Mouse (Mus musculus): ENCODE data around the gene Cers6.

Gene Cers6

DNA sequence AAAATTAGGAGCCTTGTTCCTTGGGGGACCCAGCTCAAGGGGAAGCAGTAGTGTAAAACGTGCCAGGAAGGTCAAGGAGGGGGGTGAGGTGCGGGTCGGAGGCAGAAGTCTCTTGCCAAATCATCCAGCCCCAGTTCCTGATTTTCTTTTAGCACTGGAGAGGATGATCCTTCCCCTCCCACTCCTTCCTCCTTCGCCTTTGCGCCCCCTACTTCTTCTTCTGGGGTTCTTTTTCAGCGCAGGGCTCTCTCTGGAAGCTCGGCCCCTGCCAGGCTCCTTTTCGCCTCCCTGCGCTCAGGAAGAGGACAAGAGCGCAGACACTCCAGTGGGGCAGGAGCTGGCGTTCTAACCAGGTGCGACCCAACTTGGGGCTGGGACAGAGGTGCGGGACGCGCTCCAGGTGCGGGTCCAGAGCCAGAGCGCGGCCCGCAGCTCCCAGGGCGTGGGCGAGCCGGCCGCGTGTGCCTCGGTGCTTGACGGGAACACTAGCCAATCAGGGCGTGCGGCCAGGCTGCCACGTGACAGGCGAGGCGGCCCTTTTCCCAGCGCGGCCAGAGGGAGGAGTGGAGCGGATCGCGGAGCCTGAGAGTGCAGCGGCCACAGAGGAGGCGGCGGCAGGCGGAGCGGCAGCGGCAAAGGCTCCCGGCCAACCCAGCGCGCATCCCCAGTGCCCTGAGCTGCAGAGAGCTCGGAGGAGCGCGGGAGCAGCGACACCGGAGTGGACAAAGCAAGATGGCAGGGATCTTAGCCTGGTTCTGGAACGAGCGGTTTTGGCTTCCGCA lies at the start of gene Cers6:
Gene Cers6, plus strand, starts transcription at position 538 of the 782 bp plus-strand sequence.
- DNase-seq (ENCODE audit: low spot score in 2 of 2): peak; percentile 72 to 78

DNA sequence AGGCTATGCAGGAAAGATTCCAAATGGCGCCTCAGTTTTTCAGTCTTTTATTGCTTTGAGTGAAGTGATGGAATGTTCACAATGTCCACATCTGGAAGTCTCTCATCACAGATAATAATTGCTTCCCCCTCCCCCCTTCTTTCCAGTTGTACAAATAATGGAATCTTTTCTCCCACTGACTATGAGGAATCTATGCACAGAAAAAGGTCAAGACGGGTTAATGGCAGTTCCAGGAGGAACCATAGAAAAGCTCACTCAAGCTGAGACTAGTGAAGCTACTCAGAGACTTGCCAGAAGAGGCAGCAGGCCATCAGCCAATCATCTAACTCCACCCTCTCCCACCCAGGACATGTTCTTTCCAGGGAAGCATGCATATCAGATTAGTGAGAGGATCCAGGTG lies 46.8 kb upstream of the Cers6 start:
- no peak for DNase-seq (ENCODE audit: low spot score in 2 of 2)

- no peak for DNase-seq (ENCODE audit: low spot score in 2 of 2)
Measured at GRCm38 (mm10) chr2:68819040-68819439, 42.2 kb upstream of the Cers6 start.

DNA sequence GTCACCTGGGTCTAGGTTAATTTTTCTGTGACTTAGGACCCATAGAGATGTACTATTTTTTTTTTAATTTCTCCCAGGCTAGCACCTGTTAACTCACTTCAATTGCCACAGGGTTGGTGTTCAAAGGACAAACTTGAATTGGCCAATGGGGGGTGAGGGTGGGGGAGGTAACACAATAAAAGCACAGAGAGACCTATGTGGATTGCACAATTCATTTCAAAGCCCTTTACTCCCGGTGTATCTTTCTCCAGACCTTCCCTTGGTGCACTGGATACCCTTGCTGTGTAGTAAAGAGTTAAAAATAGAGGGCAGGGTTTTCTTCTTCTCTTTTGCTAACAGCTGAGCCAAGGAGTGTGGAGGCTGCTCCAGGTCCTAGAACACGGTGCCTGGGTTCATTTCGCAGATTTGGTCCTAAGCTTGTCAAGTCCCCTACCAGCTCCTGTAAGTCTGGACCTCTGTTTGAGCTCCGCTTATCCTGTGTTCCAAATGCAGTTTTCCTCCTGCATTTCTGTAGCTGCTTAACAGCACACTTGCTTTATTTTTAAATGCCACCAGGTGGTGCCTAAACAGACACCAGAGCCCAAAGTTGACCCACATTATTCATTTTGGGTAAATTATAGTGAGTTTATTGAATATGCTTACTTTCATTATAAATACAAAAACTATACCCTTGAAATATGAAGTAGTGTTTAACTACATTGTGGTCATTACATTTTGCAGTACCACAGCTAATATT lies 38.9 kb upstream of the Cers6 start:
- no peak for DNase-seq (ENCODE audit: low spot score in 2 of 2)

DNA sequence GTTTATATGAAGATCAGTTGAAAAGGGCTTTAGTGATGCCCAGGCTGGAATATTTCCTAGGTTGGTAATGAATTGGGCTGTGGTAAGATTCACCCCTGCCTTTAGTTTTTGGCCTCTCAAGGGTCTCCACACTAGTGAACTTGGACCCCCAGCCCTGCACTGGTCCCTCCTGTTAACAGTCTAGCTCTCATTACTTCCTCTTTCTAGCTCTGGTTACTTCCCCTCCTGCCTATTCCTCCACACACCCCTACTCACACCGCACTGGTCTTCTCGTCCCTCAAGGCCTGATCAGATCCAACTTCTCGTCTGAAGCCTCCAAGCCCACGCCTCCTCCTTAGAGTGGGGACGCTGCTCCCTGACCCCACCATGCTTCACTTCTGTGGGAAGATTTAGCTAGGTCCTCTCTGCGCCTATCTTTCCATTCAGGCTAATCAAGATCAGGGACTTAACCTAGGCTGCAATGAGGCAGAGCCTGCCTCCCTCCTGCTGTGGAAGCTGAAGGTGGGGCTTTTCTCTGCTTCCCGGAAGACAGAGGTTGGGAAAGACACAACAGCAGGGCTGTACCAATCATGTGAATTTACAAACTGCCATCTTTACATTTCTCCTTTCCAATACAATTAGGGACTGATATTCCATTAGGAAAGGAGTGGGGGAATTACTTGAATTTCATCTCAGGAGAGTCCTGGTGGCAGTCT lies 35.8 kb upstream of the Cers6 start:
- DNase-seq (ENCODE audit: low spot score in 2 of 2): peak in 1 of 2 experiments; percentile 26

- no peak for DNase-seq (ENCODE audit: low spot score in 2 of 2)
Measured at GRCm38 (mm10) chr2:68843330-68843729, 17.9 kb upstream of the Cers6 start.

- DNase-seq (ENCODE audit: low spot score in 2 of 2): no peak
Measured at GRCm38 (mm10) chr2:68844530-68844929, 16.7 kb upstream of the Cers6 start.

- DNase-seq (ENCODE audit: low spot score in 2 of 2): no peak
Measured at GRCm38 (mm10) chr2:68845002-68845740, 16.1 kb upstream of the Cers6 start.

- DNase-seq (ENCODE audit: low spot score in 2 of 2): no peak
Measured at GRCm38 (mm10) chr2:68860391-68860790, 850 bp upstream of the Cers6 start.

- DNase-seq (ENCODE audit: low spot score in 2 of 2): no peak
Measured at GRCm38 (mm10) chr2:68861721-68862463, 651 bp downstream of the Cers6 start.

- DNase-seq (ENCODE audit: low spot score in 2 of 2): peak in 1 of 2 experiments; percentile 11
Measured at GRCm38 (mm10) chr2:68862464-68863266, 1.4 kb downstream of the Cers6 start.

DNA sequence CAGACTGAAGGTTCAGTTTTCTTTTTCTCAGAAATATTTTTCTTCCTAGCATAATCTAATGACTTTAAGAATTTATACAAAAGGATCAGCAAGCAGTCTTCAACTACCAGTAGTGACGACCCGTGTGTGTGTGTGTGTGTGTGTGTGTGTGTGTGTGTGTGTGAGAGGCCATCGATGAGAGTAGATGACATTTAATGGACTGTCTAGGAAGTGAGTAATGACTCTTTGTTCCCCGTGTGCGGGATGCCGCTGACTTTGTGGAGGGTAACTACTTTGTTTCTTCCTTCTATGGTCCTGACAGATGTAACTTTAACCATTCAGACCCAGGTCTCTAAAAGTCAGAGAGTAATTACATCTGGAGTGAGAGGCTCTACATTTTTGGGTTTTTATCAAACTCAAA lies 2.3 kb downstream of the Cers6 start:
- DNase-seq (ENCODE audit: low spot score in 2 of 2): no peak

DNA sequence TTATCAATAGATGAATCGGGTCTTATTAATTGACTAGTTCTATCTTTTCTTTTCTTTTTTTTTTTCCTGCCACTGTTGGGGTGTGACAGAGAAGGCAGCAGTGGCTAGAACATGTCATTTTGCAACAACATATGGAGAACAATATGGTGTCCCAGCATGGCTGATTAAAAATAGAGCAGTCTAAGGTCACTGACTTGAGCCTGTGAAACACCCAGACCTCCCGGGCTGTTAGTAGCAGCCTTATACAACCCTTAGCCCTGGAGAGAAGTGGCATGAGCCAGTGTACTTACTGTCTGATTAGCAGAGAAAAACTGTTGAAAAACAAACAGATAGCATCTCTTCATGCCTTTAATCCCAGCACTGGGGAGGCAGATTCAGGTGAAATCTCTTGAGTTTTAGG lies 3.1 kb downstream of the Cers6 start:
- DNase-seq (ENCODE audit: low spot score in 2 of 2): no peak

DNA sequence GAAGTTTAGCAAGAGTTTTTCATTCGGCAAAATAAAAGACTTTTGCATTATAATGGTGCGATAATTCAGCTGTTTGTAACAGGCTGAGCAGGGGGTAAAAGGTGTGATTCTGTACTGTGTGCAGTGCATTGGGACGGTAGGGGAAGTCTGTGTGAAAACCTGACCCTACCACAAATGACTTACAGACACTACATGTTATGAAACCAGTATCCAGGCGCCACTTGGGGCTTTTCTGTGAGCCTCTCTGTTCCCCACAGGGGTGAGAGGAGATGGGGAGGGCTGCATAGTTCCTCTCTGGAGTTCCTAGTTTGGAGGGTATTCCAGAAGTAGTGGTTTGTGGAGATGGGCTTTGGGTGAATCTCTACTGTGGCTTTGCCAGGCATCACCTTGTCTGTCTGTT lies 5.9 kb downstream of the Cers6 start:
- peak; percentile 40 to 64 for DNase-seq (ENCODE audit: low spot score in 2 of 2)

- DNase-seq (ENCODE audit: low spot score in 2 of 2): no peak
Measured at GRCm38 (mm10) chr2:68870999-68871780, 9.9 kb downstream of the Cers6 start.

DNA sequence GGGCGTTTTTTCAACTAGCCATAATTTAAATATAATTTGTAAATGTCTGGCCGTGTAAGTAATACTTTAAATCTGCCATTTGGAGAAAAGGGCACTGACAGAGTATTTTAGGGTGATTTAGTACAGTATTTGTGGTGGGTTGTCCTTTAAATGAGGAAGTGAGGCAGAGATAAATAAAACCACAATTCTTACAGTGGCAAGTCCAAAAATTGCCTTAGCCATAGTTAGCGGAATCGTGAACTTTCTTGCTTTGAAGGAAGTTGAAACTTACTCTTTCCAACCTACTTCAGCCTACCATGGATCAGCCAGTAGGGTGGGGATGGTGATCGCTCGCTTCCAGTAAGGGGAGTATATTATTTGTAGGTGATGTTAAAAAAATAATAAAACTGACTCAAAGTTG lies 11.8 kb downstream of the Cers6 start:
- peak; percentile 9 to 11 for DNase-seq (ENCODE audit: low spot score in 2 of 2)

- DNase-seq (ENCODE audit: low spot score in 2 of 2): peak; percentile 62 to 64
Measured at GRCm38 (mm10) chr2:68873653-68874441, 12.6 kb downstream of the Cers6 start.

- DNase-seq (ENCODE audit: low spot score in 2 of 2): no peak
Measured at GRCm38 (mm10) chr2:68874575-68874974, 13.3 kb downstream of the Cers6 start.
